Mouse (Mus musculus): ENCODE results near the gene Nbas.

Gene Nbas

GRCm38 (mm10) chr12:13268826-13269449, at the start of gene Nbas:
TSS of gene Nbas (plus strand) at chr12:13269133.
- DNase-seq: peak; percentile 98

GRCm38 (mm10) chr12:13242453-13242852, 26.5 kb upstream of the Nbas start:
- no peak for DNase-seq

GRCm38 (mm10) chr12:13248691-13249572, 20.0 kb upstream of the Nbas start, which contains the start of gene Ddx1:
TSS of gene Ddx1 (minus strand) at chr12:13249213.
- DNase-seq: peak; percentile 97

- DNase-seq: no peak
Measured at GRCm38 (mm10) chr12:13249573-13249919, 19.4 kb upstream of the Nbas start.

GRCm38 (mm10) chr12:13255068-13255467, 13.9 kb upstream of the Nbas start:
- peak; percentile 78 for DNase-seq

GRCm38 (mm10) chr12:13255701-13256100, 13.2 kb upstream of the Nbas start:
- DNase-seq: peak; percentile 68

GRCm38 (mm10) chr12:13268412-13268811, 521 bp upstream of the Nbas start:
- peak; percentile 70 for DNase-seq

- DNase-seq: peak; percentile 74
Measured at GRCm38 (mm10) chr12:13269570-13270390, 847 bp downstream of the Nbas start.

- peak; percentile 35 for DNase-seq
Measured at GRCm38 (mm10) chr12:13291453-13291852, 22.5 kb downstream of the Nbas start.

GRCm38 (mm10) chr12:13293421-13293881, 24.5 kb downstream of the Nbas start:
- peak; percentile 73 for DNase-seq

GRCm38 (mm10) chr12:13303037-13303436, 34.1 kb downstream of the Nbas start:
- DNase-seq: no peak

- no peak for DNase-seq
Measured at GRCm38 (mm10) chr12:13313966-13314365, 45.0 kb downstream of the Nbas start.

GRCm38 (mm10) chr12:13314384-13314783, 45.5 kb downstream of the Nbas start:
- no peak for DNase-seq

GRCm38 (mm10) chr12:13315081-13315480, 46.1 kb downstream of the Nbas start:
- DNase-seq: no peak

GRCm38 (mm10) chr12:13342535-13342934, 73.6 kb downstream of the Nbas start:
- DNase-seq: no peak

GRCm38 (mm10) chr12:13356201-13356600, 87.3 kb downstream of the Nbas start:
- DNase-seq: no peak

GRCm38 (mm10) chr12:13356769-13357168, 87.8 kb downstream of the Nbas start:
- DNase-seq: no peak

GRCm38 (mm10) chr12:13357229-13357628, 88.3 kb downstream of the Nbas start:
- DNase-seq: no peak

GRCm38 (mm10) chr12:13358849-13359248, 89.9 kb downstream of the Nbas start:
- DNase-seq: no peak

- DNase-seq: no peak
Measured at GRCm38 (mm10) chr12:13360183-13360811, 91.4 kb downstream of the Nbas start.

GRCm38 (mm10) chr12:13381580-13381979, 112.6 kb downstream of the Nbas start:
- no peak for DNase-seq

GRCm38 (mm10) chr12:13382046-13382445, 113.1 kb downstream of the Nbas start:
- no peak for DNase-seq

GRCm38 (mm10) chr12:13389644-13390043, 120.7 kb downstream of the Nbas start:
- no peak for DNase-seq

All from heart, adult 11 months (tissue).